In the genomic region with DNA sequence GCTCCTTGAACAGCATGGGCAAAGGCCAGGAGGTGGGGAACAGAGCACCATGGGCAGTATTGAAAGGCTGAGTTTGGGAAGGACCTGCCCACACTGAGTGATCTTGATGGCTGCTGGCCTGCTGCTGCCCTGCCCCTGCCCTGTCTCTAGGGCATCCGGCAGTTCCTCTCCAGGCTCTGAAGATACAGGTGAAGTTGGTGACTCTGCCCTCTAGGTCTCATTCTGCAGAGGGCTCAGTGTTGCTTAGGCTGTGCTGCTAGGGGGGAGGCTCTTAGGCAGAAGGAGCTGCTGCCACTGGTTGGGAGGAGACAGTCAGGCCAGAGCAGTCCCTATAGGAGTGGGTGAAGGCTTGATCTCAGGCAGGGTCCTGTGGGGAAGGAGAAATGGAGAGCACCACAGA, we compare ENCODE assay signal across 11 mouse cellular contexts. TPM values are rescaled to one million over a fixed set of nuclear protein-coding genes. Genes with fewer than 3 reads are reported as not detected.
DNase-seq lines count a peak whose midpoint lies in the region; ATAC-seq lines count a peak whose summit lies in the region.
"Had no signal": no experiment of that assay in that cellular context is flagged by ENCODE, and none has a peak within 500 bp of the region (broad histone marks: within the 10 kb centered on the region; RNA-seq: fewer than 3 reads in every experiment).

No protein-coding gene starts in this region.

- H3K27me3 ChIP-seq in heart, embryonic 11.5 days (ENCODE audit: control insufficient read depth, insufficient read depth, low read length), result no peaks in the 10 kb centered on the region
- no peaks in the 10 kb centered on the region for H3K27me3 ChIP-seq in lung, embryonic 16.5 days (ENCODE audit: control insufficient read depth, insufficient read depth, low read depth, low read length)

- H3K4me3 ChIP-seq in heart, embryonic 11.5 days (ENCODE audit: low read depth, low read length), result no peak overlapping the region
- H3K4me3 ChIP-seq in lung, embryonic 16.5 days (ENCODE audit: low read length), result no peak overlapping the region
- H3K4me3 ChIP-seq in macrophage (ENCODE audit: inconsistent target), result no peak overlapping the region
- H3K4me3 ChIP-seq: midbrain, embryonic 12.5 days had no signal

- DNase-seq in heart, adult 18-20 months, result no peak
- no peak for DNase-seq in lung, adult 18-20 months
- DNase-seq in thymus, postnatal 25 days, result peak; percentile 74
- no peak for DNase-seq in testis, postnatal 10 days (ENCODE audit: low spot score)
- no peak for DNase-seq in adrenal gland, postnatal 4 days (ENCODE audit: low spot score in 2 of 2)

- 86% methylated on average over 1 of the region's 1 CpGs for WGBS in heart, embryonic 11.5 days (ENCODE audit: insufficient replicate concordance)
- WGBS in lung, embryonic 16.5 days, result 75% methylated on average over 1 of the region's 1 CpGs
- WGBS in macrophage (ENCODE audit: missing documents), result 83% methylated on average over 1 of the region's 1 CpGs

- no peak for ATAC-seq in heart, embryonic 11.5 days (replicated peaks; ENCODE audit: insufficient number of reproducible peaks, low FRiP score, low TSS enrichment)
- no peak for ATAC-seq in lung, embryonic 16.5 days (ENCODE audit: low read depth)
- ATAC-seq: hindbrain, embryonic 16.5 days had no signal

- H3K9me3 ChIP-seq in heart, embryonic 11.5 days (replicated peaks; ENCODE audit: control insufficient read depth, low read length), result no peaks in the 10 kb centered on the region
- no peaks in the 10 kb centered on the region for H3K9me3 ChIP-seq in lung, embryonic 16.5 days (ENCODE audit: control insufficient read depth, low read length)
- H3K9me3 ChIP-seq: midbrain, embryonic 12.5 days had no signal

- peak overlapping the region; percentile 19; the same call in 1 of the 2 replicates for H3K4me2 ChIP-seq in heart, embryonic 11.5 days
- no peak overlapping the region for H3K4me2 ChIP-seq in lung, embryonic 16.5 days (ENCODE audit: low read depth, low read length)
- H3K4me2 ChIP-seq: midbrain, embryonic 12.5 days had no signal

- peak overlapping the region; percentile 49; the same call in 1 of the 2 replicates for H3K9ac ChIP-seq in heart, embryonic 11.5 days (ENCODE audit: low read depth, low read length)
- H3K9ac ChIP-seq in lung, embryonic 16.5 days (ENCODE audit: low read length), result no peak overlapping the region
- H3K9ac ChIP-seq: midbrain, embryonic 12.5 days had no signal

- no peaks in the 10 kb centered on the region for H3K36me3 ChIP-seq in heart, embryonic 11.5 days (ENCODE audit: control insufficient read depth, insufficient read depth, low read length)
- no peaks in the 10 kb centered on the region for H3K36me3 ChIP-seq in lung, embryonic 16.5 days (ENCODE audit: control insufficient read depth, insufficient read depth, low read length)
- no peaks in the 10 kb centered on the region for H3K36me3 ChIP-seq in macrophage (ENCODE audit: inconsistent target)
- H3K36me3 ChIP-seq: midbrain, embryonic 12.5 days had no signal

- H3K79me2 ChIP-seq in macrophage (ENCODE audit: inconsistent target), result no peaks in the 10 kb centered on the region

- peaks cover 27% of the 10 kb centered on the region for H3K4me1 ChIP-seq in heart, embryonic 11.5 days (ENCODE audit: control insufficient read depth, insufficient read depth, low read length)
- H3K4me1 ChIP-seq in lung, embryonic 16.5 days (replicated peaks; ENCODE audit: control insufficient read depth, insufficient read depth, low read length), result peaks cover 23% of the 10 kb centered on the region

- peak overlapping the region; percentile 81 for H3K27ac ChIP-seq in heart, embryonic 11.5 days (ENCODE audit: low read depth, low read length)
- peak overlapping the region; percentile 67 for H3K27ac ChIP-seq in lung, embryonic 16.5 days (ENCODE audit: low read length)
- peak overlapping the region; percentile 2; the same call in 1 of the 2 replicates for H3K27ac ChIP-seq in macrophage
- H3K27ac ChIP-seq: midbrain, embryonic 12.5 days had no signal

RNA-seq across cellular contexts. Expression of gene Rmi2, which starts 3.0 kb away (rescaled TPM):
- polyA plus RNA-seq in heart, embryonic 11.5 days (2014; fragmentation: Nextera tagmentation; extraction: Ambion mirVana), result 2.7 and 2.9 TPM in 2 replicates
- total RNA-seq in heart, adult 18-20 months (2021), result under 1 TPM; 0.27 to 0.33 TPM
- 3.1 and 3.4 TPM in 2 replicates for polyA plus RNA-seq in lung, embryonic 16.5 days (2015; fragmentation: Nextera tagmentation; extraction: Ambion mirVana)
- 1 to 10 TPM in 9 of 26 experiments, under 1 TPM in 9, not detected in 8; 0.26 to 2.5 (median 1.1) TPM for total RNA-seq in macrophage (2018; cell fraction: chromatin; rRNA removed)
- total RNA-seq in macrophage (2018; cell fraction: cytosol; rRNA removed), result 1 to 10 TPM in 2 of 26 experiments, under 1 TPM in 23, not detected in 1; 0.03 to 1.1 (median 0.38) TPM
- 1 to 10 TPM in 6 of 26 experiments, under 1 TPM in 12, not detected in 8; 0.18 to 4.2 (median 0.66) TPM for total RNA-seq in macrophage (2018; cell fraction: nucleus; rRNA removed)
- 0.06 to 1.1 TPM in 2 of 3 replicates, not detected in the other for polyA plus RNA-seq in macrophage (2018)
- 1 to 10 TPM; 2.1 to 3.4 TPM for total RNA-seq in adrenal gland, postnatal 4 days (2021)

RNA-seq across cellular contexts. Expression of gene Gm11172, which starts 25.2 kb away (rescaled TPM):
- not detected in 2 replicates for polyA plus RNA-seq in heart, embryonic 11.5 days (2014; fragmentation: Nextera tagmentation; extraction: Ambion mirVana)
- total RNA-seq in heart, adult 18-20 months (2021), result not detected
- polyA plus RNA-seq in lung, embryonic 16.5 days (2015; fragmentation: Nextera tagmentation; extraction: Ambion mirVana), result not detected in 2 replicates
- total RNA-seq in macrophage (2018; cell fraction: chromatin; rRNA removed), result not detected
- not detected for total RNA-seq in macrophage (2018; cell fraction: cytosol; rRNA removed)
- not detected for total RNA-seq in macrophage (2018; cell fraction: nucleus; rRNA removed)
- polyA plus RNA-seq in macrophage (2018), result not detected in 3 replicates
- not detected for total RNA-seq in adrenal gland, postnatal 4 days (2021)
- total RNA-seq: layer of hippocampus, postnatal 14 days had no signal
- polyA plus RNA-seq: hindbrain, embryonic 16.5 days; midbrain, embryonic 12.5 days had no signal

RNA-seq across cellular contexts. Expression of gene Prm1, which starts 32.3 kb away (rescaled TPM):
- polyA plus RNA-seq in heart, embryonic 11.5 days (2014; fragmentation: Nextera tagmentation; extraction: Ambion mirVana), result not detected in 2 replicates
- not detected for total RNA-seq in heart, adult 18-20 months (2021)
- not detected in 2 replicates for polyA plus RNA-seq in lung, embryonic 16.5 days (2015; fragmentation: Nextera tagmentation; extraction: Ambion mirVana)
- total RNA-seq in macrophage (2018; cell fraction: chromatin; rRNA removed), result not detected
- total RNA-seq in macrophage (2018; cell fraction: cytosol; rRNA removed), result under 1 TPM in 3 of 26 experiments, not detected in 23; 0.38 to 0.68 (median 0.58) TPM
- not detected for total RNA-seq in macrophage (2018; cell fraction: nucleus; rRNA removed)
- not detected in 3 replicates for polyA plus RNA-seq in macrophage (2018)
- not detected for total RNA-seq in adrenal gland, postnatal 4 days (2021)
- total RNA-seq: layer of hippocampus, postnatal 14 days had no signal
- polyA plus RNA-seq: hindbrain, embryonic 16.5 days; midbrain, embryonic 12.5 days had no signal

RNA-seq across cellular contexts. Expression of gene Prm2, which starts 42.0 kb away (rescaled TPM):
- polyA plus RNA-seq in heart, embryonic 11.5 days (2014; fragmentation: Nextera tagmentation; extraction: Ambion mirVana), result not detected in 2 replicates
- not detected for total RNA-seq in heart, adult 18-20 months (2021)
- not detected in 2 replicates for polyA plus RNA-seq in lung, embryonic 16.5 days (2015; fragmentation: Nextera tagmentation; extraction: Ambion mirVana)
- total RNA-seq in macrophage (2018; cell fraction: chromatin; rRNA removed), result not detected
- not detected for total RNA-seq in macrophage (2018; cell fraction: cytosol; rRNA removed)
- total RNA-seq in macrophage (2018; cell fraction: nucleus; rRNA removed), result not detected
- polyA plus RNA-seq in macrophage (2018), result not detected in 3 replicates
- total RNA-seq in adrenal gland, postnatal 4 days (2021), result not detected
- total RNA-seq: layer of hippocampus, postnatal 14 days had no signal
- polyA plus RNA-seq: hindbrain, embryonic 16.5 days; midbrain, embryonic 12.5 days had no signal

RNA-seq across cellular contexts. Expression of gene Prm3, which starts 47.2 kb away (rescaled TPM):
- polyA plus RNA-seq in heart, embryonic 11.5 days (2014; fragmentation: Nextera tagmentation; extraction: Ambion mirVana), result not detected in 2 replicates
- not detected for total RNA-seq in heart, adult 18-20 months (2021)
- polyA plus RNA-seq in lung, embryonic 16.5 days (2015; fragmentation: Nextera tagmentation; extraction: Ambion mirVana), result not detected in 2 replicates
- not detected for total RNA-seq in macrophage (2018; cell fraction: chromatin; rRNA removed)
- not detected for total RNA-seq in macrophage (2018; cell fraction: cytosol; rRNA removed)
- not detected for total RNA-seq in macrophage (2018; cell fraction: nucleus; rRNA removed)
- polyA plus RNA-seq in macrophage (2018), result not detected in 3 replicates
- not detected for total RNA-seq in adrenal gland, postnatal 4 days (2021)
- total RNA-seq: layer of hippocampus, postnatal 14 days had no signal
- polyA plus RNA-seq: hindbrain, embryonic 16.5 days; midbrain, embryonic 12.5 days had no signal

Comparison
In these comparisons a context has a peak if more than half of its experiments do, and no peak if none do; other contexts are left out.
1. H3K27ac ChIP-seq: peak in every context shown above with its lines; median percentile 81 in heart, embryonic 11.5 days; 67 in lung, embryonic 16.5 days; 2 in macrophage.